Mouse (Mus musculus) heart, adult 18-20 months (tissue): ENCODE measurements around the gene Ubash3b. TPM values are rescaled to one million over a fixed set of nuclear protein-coding genes. Genes with fewer than 3 reads are reported as not detected.

Source experiments
- DNase-seq, 2 experiments: peaks; one replicate each; pipeline ENCODE4 v3.0.0; 2021 to 2022; ENCODE audit warnings: mixed read lengths in 1 of 2
- total RNA-seq, 2 experiments: library from RNA; stranded (reverse); gene quantifications; 2 replicates each; pipeline ENCODE4 v1.2.3; 2021

Gene Ubash3b
- total RNA-seq, 2 experiments from 2014 or later = 0.89 to 1.5 TPM

- no peak for DNase-seq
These were observed 108.0 kb downstream of the Ubash3b start for GRCm38 (mm10) chr9:41053478-41053877.

GRCm38 (mm10) chr9:41051080-41051932, 110.2 kb downstream of the Ubash3b start:
- no peak for DNase-seq

- no peak for DNase-seq
These were observed 111.0 kb downstream of the Ubash3b start for GRCm38 (mm10) chr9:41050331-41051079.

DNA sequence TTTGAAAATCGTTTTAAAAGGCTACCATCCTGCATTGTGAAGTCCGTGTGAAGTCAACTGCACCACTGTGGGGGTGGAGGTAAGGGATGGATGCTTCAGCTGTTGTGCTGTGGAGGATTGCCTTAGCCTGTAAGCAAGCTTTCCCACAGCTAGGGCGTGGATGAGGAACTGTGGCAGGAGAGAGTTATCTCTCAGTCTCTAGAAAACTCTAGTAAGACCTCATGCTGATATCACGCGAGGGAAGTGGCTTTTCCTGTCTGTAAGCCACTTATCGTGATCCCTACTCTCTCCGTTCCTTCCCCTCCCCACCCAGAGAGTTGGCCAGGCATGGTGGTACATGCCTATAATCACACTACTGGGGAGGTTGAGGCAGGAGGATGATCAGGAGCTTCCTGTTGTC, 112.2 kb downstream of the Ubash3b start:
- no peak for DNase-seq

DNA sequence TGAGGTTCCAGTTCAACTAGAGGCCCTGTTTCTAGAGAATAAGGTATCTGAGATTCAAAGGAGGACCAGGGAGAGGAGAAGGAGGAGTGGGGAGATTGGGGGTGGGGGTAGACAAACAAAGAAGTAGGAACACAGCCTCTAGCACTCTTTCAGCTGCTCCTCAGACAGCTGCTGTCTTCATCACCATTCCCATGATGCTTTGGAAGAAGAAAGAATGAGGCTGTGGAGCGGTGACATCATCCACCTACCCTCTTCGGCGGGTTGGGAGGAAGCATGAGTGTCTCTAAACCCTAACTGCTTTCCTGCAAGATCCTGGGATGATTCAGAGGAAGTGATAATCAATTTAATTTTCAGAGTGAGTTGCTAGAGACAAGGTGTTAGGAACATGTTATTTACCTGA, 112.7 kb downstream of the Ubash3b start:
- DNase-seq = no peak

- no peak for DNase-seq
These were observed 113.3 kb downstream of the Ubash3b start for GRCm38 (mm10) chr9:41048216-41048615.

DNA sequence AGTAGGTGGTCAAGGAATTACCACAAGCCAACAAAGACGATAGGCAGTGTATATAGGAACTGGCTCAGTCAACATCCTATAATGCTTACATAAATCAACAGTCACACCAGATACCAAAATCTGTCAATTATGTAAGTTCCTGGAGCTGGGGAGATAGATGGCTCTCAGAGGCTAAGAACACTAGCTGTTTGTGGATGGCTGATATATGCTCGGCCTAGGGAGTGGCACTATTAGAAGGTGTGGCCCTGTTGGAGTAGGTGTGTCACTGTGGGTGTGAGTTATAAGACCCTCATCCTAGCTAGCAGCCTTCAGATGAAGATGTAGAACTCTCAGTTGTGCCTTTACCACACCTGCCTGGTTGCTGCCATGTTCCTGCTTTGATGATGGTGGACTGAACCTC, 113.8 kb downstream of the Ubash3b start:
- no peak for DNase-seq

DNA sequence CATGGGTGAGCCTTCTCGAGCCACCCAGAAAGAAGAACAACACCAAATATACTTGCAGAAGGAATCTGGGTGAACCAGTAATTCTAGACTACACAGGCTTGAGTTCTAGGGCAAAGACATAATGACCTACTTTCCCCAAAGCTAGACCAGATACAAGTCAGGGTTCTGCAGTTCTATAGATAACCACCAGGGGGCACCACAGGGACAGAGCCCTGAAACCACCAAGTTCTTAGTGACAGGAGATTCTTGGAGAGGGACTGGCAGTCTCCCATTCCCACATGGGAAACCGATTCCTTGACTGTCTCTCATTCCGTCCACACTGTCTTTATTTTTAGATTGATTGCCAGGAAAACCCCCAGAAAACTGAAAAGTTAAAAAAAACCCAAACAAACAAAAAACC, 116.9 kb downstream of the Ubash3b start:
- DNase-seq = peak; percentile 81 to 93

- no peak for DNase-seq
These were observed 117.9 kb downstream of the Ubash3b start for GRCm38 (mm10) chr9:41043641-41044040.

DNA sequence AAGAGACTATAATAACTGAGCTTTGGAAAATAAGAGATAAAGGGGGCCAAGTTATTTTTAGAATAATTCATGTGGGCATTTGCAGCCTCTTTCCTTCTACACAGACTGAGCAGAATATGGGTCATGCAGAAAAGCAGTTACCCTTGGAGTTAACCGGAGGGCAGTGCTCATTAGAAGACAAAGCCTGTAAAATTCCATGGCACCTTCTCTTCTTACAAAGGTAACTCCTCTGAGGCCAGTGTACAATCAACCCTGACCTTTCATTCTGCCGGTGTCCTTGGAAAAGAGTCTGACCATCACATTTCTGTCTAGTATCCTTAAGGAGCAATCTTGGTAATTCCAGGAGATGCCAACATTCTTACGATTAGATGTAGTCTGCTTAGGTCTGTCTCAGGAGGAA, 120.1 kb downstream of the Ubash3b start:
- no peak for DNase-seq

DNA sequence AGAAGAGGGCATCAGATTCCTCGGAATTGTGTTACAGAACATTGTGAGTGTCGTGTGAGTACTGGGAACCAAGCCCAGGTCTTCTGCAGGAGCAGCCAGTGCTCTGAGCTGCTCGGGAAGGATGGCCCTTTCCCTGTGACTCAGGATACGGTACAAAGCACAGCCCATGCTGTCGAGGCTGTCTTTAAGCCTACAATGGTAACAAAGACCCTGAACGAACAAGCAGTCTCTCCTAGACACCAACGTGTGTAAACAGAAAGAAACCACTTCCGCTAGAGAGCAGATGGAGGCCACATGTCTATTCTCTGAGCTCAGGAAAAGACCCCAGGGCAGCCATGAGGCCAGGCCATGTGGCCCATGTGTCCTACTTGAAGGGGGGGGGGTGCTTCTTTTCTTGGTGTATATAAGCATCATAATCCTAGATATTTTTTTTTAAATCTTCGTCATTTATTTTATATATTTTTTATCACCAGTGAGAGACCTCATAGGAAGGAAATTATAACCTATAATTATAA, 123.3 kb downstream of the Ubash3b start:
- DNase-seq = no peak

- no peak for DNase-seq
These were observed 129.7 kb downstream of the Ubash3b start for GRCm38 (mm10) chr9:41031590-41032489.

- DNase-seq = no peak
These were observed 131.7 kb downstream of the Ubash3b start for GRCm38 (mm10) chr9:41029827-41030226.

DNA sequence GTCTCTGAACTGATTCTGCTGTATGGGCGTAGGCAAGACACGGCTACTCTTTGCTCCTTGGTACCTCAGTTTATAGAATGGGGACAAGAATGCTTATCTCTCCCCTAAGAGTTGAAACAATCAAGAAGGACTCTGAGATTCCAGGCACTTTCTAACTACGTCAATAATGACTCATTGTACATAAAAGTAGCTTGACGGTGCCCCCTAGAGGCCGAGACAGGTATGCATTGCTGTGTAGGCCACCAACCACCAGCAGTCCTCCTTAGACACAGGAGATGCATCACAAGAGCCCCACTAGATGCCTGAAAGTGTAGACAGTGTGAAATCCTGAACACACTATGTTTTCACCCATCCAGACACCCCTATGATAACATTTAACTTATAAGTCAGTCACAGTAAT, 133.0 kb downstream of the Ubash3b start:
- DNase-seq = peak; percentile 24 to 38

GRCm38 (mm10) chr9:41021690-41022089, 139.8 kb downstream of the Ubash3b start:
- DNase-seq = no peak

- DNase-seq = no peak
These were observed 141.0 kb downstream of the Ubash3b start for GRCm38 (mm10) chr9:41020486-41020885.

GRCm38 (mm10) chr9:41014512-41014911, 147.0 kb downstream of the Ubash3b start:
- DNase-seq = no peak

GRCm38 (mm10) chr9:41012456-41012855, 149.0 kb downstream of the Ubash3b start:
- no peak for DNase-seq

DNA sequence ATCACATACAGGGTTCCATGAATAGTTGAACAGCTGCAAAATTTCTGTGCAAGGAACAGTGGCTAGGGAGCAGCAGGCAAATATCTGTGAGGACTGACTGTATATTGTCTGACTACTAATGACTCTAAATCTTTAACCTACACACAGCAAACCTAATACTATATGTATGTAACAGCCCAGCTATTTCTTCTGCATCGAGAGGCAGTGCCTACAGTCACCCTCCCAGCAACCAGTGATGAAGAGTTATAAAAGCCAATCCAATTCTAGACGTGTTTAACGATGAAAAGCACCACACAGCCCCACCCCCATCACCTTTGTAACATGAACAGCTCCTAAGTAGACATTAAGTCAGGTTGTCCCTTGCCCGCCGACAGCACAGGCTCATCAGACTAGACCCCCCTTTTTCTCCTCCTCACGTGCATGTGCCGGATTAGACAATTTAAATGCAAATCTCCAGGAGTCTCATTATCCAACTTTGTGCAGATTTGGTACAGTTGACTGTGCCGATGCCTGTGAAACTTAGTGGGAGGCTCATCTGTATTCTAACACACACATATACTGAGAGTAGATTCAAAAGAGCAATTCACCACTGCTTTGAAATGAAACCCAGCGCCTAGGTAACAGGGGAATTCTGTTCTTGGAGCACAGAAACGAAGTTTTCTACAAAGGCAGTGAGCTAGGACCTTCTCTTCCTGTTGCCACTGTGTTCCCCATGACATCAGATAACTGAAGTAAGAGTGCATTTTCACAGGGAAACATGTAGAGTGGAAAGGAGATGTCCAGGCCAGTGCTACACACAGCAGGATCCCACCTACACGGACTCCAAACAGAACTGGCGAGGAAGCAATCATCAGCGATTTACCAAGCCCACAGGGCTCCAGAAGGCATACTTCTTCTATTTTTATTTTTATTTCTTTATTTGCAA, 149.7 kb downstream of the Ubash3b start:
- DNase-seq = no peak

DNA sequence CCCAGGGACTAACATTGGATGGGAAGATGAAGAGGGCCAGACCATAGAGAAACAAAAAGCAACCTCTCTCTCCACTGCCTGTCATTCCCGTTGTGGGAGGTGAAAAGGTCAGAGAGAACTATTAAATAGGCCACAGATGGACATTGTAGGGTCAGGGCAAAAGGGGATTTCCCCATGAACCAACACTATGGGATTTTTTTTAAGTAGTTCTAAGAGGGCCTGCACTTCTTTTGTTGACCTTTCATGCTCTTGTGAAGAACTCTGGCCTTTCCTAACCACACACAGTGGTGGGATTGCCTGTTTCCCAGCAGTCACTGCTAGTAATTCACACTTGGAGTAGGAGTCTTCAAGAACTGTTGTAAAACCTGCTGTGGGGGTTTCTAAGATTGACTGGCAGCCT, 153.7 kb downstream of the Ubash3b start:
- no peak for DNase-seq

DNA sequence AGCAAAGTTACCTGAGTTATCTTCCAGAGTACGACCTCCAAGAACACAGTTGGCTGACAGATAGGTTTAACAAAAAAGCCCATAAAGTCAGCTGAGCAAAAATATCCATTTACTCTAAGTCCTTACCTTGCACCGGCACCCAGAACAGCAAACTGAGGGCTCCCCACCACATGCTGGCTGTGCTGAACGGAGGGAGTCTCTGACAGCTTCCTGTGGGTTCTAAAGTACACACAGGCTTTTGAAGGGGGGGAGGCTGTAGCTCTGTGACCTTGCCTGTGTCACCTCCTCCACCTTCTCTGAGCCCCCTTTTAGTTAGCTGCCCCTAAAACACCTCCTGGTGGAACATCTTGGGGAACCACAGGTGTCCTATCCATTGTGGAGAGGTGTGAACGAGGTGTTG, 157.1 kb downstream of the Ubash3b start, which contains the start of gene Crtam:
Gene Crtam, minus strand, starts transcription at position 214 of the 400 bp plus-strand sequence.
- no peak for DNase-seq
